Mouse (Mus musculus) monocyte, adult 2 months (primary cell): ENCODE data around the gene Afdn.
A peak's percentile ranks its signal among the peaks of the same experiment; 100 is the strongest.
"Not testable (repeated sequence)": the region's sequence is repeated elsewhere in the genome, so short reads cannot be mapped to it uniquely, and the experiment has no call there.

Source experiments
- DNase-seq, 2 experiments: peaks; one replicate each; pipeline ENCODE4 v3.0.0; 2022; ENCODE audit warnings: low spot score in 2 of 2, low read depth in 1 of 2

Gene Afdn

GRCm38 (mm10) chr17:13866951-13867351 lies 106.6 kb downstream of the Afdn start:
- DNase-seq = peak in 1 of 2 experiments; percentile 8

- peak; percentile 68 for DNase-seq
Measured at GRCm38 (mm10) chr17:13867475-13867874, 107.1 kb downstream of the Afdn start.

GRCm38 (mm10) chr17:13870236-13870635 lies 109.9 kb downstream of the Afdn start:
- DNase-seq = no peak

- DNase-seq = no peak
Measured at GRCm38 (mm10) chr17:13874245-13874644, 113.9 kb downstream of the Afdn start.

- DNase-seq = no peak
Measured at GRCm38 (mm10) chr17:13877460-13877859, 117.1 kb downstream of the Afdn start.

GRCm38 (mm10) chr17:13879731-13880130 lies 119.4 kb downstream of the Afdn start:
- DNase-seq = no peak

GRCm38 (mm10) chr17:13883540-13883939 lies 123.2 kb downstream of the Afdn start:
- no peak for DNase-seq

GRCm38 (mm10) chr17:13889818-13890434 lies 129.6 kb downstream of the Afdn start:
- DNase-seq = no peak

GRCm38 (mm10) chr17:13890932-13891331 lies 130.6 kb downstream of the Afdn start:
- no peak for DNase-seq

- DNase-seq = no peak
Measured at GRCm38 (mm10) chr17:13898838-13899237, 138.5 kb downstream of the Afdn start.

- DNase-seq = no peak
Measured at GRCm38 (mm10) chr17:13899241-13899640, 138.9 kb downstream of the Afdn start.

GRCm38 (mm10) chr17:13903793-13904192 lies 143.5 kb downstream of the Afdn start:
- no peak for DNase-seq

GRCm38 (mm10) chr17:13907082-13907481 lies 146.7 kb downstream of the Afdn start:
- no peak for DNase-seq

- DNase-seq = no peak
Measured at GRCm38 (mm10) chr17:13907681-13908080, 147.3 kb downstream of the Afdn start.

- DNase-seq = no peak
Measured at GRCm38 (mm10) chr17:13913951-13914350, 153.6 kb downstream of the Afdn start.

- DNase-seq = no peak
Measured at GRCm38 (mm10) chr17:13914531-13914930, 154.2 kb downstream of the Afdn start.

- DNase-seq = no peak
Measured at GRCm38 (mm10) chr17:13920771-13921170, 160.4 kb downstream of the Afdn start.

- DNase-seq = no peak
Measured at GRCm38 (mm10) chr17:13923418-13923817, 163.1 kb downstream of the Afdn start.

- no peak for DNase-seq
Measured at GRCm38 (mm10) chr17:13924588-13924987, 164.2 kb downstream of the Afdn start.

- DNase-seq = no peak
Measured at GRCm38 (mm10) chr17:13925931-13926330, 165.6 kb downstream of the Afdn start.

GRCm38 (mm10) chr17:13930421-13930820 lies 170.1 kb downstream of the Afdn start:
- DNase-seq = no peak

GRCm38 (mm10) chr17:13935364-13935763 lies 175.0 kb downstream of the Afdn start:
- DNase-seq = not testable (repeated sequence)

- no peak for DNase-seq
Measured at GRCm38 (mm10) chr17:13937787-13938186, 177.4 kb downstream of the Afdn start.
